Mouse (Mus musculus) kidney, postnatal 14 days (tissue): ENCODE data around the gene Selenot.

ENCODE experiments used
- DNase-seq: peaks from one replicate; pipeline ENCODE4 v3.0.0; 2022; ENCODE audit warnings: mixed read lengths

Gene Selenot

DNA sequence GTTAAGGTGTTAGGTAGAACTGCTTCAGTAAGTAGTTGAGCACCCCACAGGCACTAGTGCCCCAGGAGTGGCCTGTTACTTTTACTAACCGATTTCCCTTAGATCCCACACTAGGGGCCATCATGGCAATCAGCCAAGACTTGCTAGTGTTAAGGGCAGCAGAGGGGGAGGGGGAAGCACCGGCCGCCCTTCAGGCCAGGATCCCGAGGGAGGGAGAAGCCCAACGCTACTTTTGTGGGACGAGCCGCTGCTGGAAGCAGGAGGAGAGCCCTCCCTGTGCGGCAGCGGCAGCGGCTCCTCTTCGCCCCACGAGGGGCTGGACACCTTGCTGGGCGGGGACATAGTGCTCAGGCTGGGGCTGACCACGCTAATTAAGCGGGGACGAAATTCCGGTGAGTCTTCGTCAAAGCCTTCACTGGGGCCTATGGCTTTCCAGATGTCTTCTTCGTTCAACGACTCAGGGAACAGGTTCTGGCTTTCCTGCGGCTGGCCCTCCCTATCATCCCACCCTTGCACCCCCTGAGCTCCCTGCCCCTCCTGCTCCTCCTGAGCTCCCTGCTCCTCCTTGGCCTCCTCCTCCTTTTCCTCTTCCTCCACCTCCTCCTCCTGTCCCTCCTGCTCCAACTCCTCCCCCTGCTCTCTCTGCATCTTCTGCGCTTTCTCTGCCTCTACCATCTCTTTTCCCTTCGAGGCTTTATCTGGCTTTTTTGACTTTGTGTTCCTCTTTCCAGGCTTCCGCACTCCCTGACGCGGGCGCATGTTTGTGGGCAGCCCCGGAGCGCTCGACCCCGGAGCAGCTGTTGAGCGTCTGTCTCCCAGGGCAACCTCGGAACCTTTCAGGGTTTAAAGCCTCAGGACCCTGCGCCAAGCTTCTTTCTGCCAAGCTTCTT lies 60.2 kb downstream of the Selenot start, which contains the start of gene Erich6:
TSS of gene Erich6 (minus strand) at position 802 of the 890 bp plus-strand sequence.
- DNase-seq, result peak; percentile 50
